Mouse (Mus musculus): ENCODE results near the gene Tbc1d22a.
A peak's percentile ranks its signal among the peaks of the same experiment; 100 is the strongest.
"Not testable (repeated sequence)": the region's sequence is repeated elsewhere in the genome, so short reads cannot be mapped to it uniquely, and the experiment has no call there.

Tbc1d22a gene

DNA sequence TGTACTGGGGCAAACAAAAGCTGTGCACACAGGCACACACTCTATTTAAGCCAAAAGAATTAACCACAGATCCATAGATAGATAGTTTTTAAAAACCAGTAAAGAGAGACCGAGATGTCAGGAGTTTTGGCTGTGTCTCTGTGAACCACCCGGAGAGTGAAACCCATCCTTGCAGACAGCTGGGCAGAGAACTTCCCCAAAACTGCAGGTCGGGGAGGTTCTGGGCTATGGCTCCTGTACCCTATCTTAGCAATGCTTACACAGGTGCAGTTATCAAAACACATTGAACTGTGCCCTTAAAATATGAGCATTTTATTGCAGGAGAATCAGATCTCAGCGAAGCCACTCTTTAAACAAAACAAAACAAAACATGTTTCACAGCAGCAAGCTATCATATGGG is 33.8 kb upstream of the Tbc1d22a start:
- no peak for DNase-seq (ENCODE audit: extremely low spot score, low spot score)

DNA sequence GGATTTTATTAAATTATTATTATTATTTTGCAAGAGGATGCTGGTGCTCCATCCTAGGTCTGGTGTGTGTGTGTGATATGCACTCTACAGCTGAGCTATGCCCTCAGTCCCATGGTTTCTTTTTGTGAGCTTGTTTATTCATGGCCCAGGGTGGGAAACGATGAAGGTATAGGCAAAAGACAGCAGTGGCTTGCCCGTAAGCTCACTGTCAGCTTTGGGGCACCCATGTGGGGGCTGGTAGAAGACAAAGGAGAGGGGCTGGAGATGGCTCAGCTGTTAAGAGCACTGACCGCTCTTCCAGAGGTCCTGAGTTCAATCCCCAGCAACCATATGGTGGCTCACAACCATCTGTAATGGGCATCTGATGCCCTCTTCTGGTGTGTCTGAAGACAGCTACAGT is 32.9 kb upstream of the Tbc1d22a start:
- DNase-seq (ENCODE audit: extremely low spot score, low spot score) = not testable (repeated sequence)

DNA sequence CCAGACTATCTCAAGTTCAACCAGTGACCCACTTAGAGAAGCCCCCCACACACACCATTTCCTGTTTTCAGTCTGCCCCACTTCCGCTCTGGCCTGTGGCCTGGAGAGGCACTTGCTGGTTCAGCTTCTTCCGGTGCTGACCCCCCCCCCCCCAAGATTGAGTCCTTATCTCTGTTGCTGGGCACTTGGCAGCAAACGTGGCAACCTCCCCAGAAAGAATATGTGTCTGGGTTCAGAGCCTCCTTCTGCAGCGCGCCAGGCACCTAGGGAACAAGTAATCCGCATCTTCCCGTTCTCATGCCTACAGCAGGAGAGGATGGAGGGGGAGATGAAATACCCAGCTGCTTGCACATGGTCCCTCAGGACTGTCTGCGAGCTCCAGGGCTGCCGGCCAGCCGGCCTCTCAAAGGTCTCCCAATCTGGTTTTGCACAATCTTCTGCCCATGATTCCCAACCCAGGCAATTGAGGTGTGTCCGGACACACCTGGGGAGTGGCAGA is 32.3 kb upstream of the Tbc1d22a start:
- no peak for DNase-seq (ENCODE audit: extremely low spot score, low spot score)

DNA sequence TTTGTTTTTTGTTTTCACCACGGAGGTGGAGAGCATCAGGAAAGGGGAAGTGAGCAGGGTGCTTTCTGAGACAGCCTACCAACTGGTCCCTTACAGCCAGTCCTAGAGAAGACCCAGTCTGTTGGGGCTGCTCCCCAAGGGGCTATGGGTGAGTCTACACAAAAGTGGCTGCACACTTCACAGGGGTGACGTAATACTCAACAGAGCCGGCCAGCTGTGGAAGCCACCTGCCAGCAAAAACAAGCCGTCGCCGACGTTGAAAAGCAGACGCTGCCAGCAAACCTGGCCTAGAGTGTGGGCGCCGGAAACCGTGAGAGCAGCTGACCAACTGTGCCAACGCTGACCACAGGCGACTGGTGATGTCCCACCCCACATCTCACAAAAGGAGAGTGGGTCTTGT is 31.6 kb upstream of the Tbc1d22a start:
- DNase-seq (ENCODE audit: extremely low spot score, low spot score) = no peak

DNA sequence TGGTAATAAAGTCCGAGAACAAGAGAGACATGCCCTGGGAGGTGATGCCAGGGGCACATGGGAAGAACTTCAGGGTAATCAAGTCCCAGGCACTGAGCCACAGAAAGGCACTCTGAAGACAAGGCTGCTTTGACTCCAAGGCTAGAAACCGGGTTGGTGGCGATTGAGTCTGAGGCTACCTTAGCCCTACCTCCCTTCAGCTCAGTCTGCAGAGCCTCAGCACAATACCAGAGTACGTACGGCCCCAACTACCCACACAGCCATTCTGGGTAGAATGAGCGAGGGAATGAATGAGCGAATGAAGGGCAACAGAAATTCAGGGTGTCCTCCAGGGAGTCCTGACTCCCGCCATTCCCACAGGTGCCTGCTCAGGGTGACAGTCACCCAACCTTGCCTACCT is 30.8 kb upstream of the Tbc1d22a start:
- no peak for DNase-seq (ENCODE audit: extremely low spot score, low spot score)

DNA sequence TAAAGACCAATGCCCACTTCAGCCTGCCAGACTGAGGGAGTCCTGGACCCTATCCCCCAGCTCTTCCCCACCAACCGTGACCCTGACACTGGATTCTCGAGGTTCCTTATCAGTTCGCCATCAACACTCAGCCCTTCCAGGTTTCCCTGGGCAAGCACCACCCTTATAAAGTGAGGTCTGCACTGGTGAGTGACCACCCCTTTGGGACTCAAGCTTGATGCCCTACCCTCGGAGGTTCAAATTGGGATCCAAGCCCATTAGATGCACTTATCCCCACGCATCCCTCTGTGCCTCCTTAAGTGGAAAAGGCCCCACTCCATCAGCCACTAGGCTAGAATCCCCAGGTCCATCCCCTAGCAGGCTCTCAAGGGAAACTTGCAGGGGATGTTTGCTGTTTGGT is 30.2 kb upstream of the Tbc1d22a start:
- no peak for DNase-seq (ENCODE audit: extremely low spot score, low spot score)

DNA sequence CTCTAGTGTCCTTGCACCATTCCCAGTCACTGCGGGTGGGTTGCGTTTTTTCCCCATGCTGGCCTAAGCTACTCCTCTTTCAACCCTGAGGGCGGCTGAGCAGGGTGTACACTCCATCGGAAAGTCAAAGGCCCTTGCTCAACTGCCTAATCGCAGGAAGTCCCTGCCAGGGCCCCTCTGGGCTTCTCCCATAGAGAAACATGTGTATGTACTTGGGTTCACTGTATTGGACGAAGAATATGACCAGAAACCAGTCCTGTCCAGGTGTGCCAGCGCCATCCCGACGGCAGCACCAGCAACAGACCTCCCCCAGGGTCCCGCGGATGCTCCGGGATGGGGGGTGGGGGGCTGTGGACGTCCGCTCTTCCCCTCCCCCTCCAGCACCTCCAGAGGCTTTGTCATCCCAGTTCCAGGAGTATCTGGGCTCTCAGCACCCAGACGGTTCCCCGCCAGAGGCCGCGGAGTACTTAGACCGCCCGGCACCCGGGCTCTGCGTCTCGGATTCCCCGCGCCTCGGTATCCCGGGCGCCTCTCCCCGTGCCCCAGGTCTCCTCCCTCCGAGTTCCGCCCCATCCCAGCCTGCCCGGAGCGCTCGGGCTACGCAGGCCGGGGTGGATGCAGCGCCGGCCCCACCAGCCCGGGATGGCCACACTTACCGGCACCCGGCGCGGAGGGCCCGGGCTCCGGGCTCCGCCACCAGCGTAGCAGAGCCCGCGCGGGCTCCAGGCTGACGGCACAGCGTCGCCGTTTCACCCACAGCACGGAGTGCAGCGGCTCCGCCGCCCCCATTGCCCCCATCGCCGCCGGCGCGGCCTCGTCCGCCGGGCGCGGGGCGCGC is 29.2 kb upstream of the Tbc1d22a start:
- DNase-seq (ENCODE audit: extremely low spot score, low spot score) = peak; percentile 80

DNA sequence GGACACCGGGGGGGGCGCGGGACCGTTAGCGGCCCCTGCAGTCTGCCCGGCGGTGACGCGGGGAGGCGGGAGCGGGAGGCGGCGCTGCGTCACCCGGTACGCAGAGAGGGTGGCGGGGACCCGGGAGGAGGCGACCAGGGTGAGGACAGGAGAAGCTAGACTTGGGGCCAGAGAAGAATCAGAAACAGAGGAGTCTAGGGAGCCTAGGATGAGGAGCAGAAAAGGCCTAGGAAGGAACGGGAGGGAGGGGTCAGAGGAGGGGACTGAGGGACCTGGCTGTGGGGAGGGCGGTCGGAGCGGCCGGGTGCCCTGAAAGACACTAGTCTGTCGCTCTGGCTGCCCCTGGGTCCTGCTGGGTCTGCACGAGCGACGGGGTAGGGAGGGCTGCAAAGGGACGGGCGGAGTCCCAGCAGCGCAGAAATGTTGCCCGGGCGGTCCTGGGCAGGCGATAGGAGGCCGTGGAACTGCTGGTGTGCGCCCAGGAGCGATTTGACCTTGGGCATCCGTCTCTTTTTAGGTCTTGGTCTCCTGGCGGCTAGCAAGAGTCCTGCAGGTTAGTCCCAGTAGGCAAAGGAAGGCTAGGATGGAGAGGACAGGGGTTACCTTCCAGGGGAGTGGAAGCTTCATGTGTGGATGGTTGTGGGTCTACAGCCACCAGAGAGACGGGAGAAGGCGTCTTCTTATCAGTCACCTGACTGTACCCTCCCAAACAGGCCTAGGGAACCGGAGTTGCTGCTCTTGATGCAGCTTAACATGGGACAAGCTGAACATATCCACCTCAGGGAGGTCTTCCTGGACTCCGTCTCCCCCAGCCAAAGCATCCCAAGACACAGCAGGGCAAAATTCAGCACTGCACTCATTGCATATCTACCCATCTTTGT is 28.3 kb upstream of the Tbc1d22a start, which contains the start of gene Cerk:
Cerk (minus strand) TSS at position 453 of the 881 bp plus-strand sequence.
- DNase-seq (ENCODE audit: extremely low spot score, low spot score) = no peak

DNA sequence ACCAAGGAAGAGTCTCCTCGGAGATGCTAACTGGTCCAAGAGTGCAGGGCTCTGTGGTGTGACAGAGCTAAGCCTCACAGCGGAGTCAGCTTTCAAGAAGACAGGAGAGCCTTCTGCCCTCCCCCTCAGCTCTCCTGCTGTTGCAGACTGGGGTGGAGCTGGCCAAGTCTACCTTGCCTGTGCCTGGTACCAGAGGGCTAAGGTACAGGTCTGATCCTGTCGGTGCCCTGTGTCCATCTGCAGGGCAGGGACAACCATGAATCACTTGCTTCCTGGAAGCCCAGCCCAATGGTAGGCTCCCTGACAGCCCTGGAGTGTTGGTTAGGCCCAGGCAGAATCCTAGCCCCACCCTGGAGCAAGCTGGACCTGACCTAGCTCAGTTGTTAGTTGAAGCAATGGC is 27.6 kb upstream of the Tbc1d22a start:
- DNase-seq (ENCODE audit: extremely low spot score, low spot score) = no peak

DNA sequence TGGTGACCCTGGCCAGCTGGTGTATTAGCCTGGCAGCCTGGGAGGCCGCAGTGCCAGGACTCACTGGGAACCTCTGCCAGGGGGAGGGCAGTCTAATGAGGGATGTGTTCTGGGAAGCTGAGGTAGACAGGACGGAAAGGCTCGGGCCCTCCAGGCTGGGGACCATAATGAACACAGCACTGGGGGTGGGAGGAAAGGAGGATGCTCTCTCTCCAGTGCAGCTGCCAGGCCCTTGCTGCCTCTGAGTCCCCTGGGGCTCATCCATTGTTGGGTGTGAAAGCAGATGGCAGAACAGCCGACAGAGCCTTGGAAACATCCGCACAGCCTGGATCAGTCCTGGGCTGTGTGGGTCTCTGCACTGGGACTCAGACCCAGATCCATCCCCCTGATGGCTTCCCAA is 26.1 kb upstream of the Tbc1d22a start:
- DNase-seq (ENCODE audit: extremely low spot score, low spot score) = no peak

DNA sequence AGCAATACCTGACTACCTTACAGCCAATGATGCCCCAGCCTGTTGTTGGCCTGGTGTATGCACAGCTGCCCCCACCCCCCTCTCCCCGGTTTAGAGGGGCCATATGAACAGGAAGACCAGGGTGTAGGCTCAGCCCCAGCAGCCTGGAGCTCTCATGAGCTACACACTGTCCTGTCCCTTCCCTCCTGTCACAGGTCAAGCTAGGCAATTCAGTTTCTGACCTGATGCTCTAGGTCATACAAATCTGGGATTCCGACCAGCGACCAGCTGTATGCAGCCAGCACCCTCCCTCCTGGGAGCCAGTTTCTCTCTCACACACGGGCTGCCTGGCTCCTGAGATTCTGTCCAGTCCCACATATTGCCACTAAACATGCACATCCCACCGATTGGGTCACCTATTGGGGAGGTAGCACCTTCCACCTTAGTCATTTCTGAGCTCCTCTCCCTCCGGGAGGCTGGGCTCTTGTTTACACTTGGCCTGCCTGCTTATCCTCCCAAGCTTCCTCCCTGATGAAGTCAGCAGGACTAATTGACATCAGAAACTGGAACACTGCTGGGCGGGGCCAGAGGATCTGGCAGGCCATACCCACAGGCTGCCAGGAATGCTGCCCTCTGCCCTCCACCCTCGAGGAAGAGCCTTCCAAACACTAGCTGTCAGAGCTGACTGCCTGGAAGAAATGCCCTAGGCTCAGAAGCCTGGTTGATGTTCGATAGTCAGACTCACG is 25.4 kb upstream of the Tbc1d22a start:
- no peak for DNase-seq (ENCODE audit: extremely low spot score, low spot score)

DNA sequence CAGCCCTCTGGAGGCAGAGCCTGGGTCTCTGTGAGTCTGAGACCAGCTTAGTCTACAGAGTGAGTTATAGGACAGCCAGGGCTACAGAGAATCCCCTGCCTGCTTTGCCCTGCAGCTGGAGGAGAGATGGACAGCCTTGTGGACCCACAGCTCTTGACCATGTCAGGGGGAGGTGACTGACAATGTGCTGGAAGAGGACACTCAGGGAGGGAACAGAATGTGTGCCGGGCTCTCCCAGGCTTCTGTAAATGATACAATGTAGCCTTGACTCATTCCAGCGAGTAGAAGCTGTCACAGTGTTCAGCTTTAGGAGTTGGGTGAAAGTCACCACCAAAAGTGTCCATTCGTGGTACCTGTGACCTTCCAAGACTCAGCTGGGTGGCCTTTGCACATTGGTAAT is 23.9 kb upstream of the Tbc1d22a start:
- DNase-seq (ENCODE audit: extremely low spot score, low spot score) = no peak

DNA sequence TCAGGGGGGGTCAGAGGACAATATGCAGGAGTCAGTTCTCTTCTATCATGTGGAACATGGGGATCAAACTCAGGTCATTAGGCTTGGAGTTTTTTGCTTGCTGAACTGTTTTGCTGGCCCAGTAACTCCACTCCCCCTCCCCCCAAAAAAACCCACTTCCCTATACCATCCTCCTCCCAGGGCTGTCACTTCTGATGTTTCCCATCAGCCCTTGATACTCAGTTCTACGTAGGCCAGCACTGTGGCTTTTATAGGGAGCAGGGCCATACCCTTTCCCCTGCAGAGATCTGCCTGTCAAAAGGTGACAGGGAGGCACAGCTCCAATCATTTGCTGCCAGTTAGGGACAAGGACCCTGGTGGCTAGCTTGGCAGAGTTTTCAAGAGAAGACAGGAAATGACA is 22.8 kb upstream of the Tbc1d22a start:
- no peak for DNase-seq (ENCODE audit: extremely low spot score, low spot score)

DNA sequence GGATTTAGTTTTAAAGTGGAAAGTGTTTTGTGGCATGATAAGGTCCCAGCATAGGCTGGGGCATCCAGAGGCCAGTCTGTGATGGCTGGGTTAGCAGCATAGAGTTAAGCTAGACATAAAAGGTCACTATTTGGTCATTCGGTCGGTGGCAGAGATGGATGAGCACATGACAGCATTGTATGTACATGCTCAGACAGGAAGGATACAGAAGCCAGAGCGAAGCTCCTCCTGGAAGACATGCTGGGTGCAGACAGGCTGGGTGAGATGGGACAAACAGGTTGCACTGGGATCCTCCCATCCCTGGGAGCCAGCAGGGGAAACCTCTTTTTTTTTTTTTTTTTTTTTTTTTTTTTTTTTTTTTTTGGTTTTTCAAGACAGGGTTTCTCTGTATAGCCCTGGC is 22.3 kb upstream of the Tbc1d22a start:
- no peak for DNase-seq (ENCODE audit: extremely low spot score, low spot score)

DNA sequence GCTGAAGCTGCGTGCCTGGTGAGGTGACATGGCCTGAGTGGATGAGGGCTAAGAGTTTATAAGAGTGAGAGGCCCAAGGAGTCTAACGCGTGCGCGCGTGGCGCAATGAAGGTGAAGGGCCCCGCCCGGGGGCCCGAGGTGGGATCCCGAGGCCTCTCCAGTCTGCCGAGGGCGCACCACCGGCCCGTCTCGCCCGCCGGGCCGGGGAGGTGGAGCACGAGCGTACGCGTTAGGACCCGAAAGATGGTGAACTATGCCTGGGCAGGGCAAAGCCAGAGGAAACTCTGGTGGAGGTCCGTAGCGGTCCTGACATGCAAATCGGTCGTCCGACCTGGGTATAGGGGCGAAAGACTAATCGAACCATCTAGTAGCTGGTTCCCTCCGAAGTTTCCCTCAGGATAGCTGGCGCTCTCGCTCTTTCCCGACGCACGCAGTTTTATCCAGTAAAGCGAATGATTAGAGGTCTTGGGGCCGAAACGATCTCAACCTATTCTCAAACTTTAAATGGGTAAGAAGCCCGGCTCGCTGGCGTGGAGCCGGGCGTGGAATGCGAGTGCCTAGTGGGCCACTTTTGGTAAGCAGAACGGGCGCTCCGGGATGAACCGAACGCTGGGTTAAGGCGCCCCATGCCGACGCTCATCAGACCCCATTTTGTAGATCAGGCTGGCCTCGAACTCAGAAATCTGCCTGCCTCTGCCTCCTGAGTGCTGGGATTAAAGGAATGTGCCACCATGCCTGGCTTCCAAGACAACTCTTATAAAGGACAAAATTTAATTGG is 19.4 kb upstream of the Tbc1d22a start:
- DNase-seq (ENCODE audit: extremely low spot score, low spot score) = not testable (repeated sequence)

DNA sequence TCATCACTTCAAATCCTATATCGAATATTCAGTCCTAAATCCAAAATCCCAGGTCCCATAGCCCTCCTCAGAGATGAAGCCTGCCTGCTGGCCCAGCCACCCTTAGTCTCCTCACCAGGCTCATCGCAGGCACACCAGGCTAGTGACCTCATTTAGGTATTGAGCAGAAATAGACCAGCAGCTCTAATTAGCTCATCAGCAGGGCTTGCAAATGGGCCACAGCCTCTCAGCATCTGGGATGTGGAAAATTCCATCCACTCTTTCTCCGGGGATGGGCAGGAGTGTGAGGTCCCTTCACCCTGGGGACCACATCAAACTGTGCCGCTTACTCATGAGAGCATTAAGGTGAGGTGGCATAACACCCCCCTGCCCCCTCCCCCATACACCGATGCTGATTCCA is 15.2 kb upstream of the Tbc1d22a start:
- DNase-seq (ENCODE audit: extremely low spot score, low spot score) = no peak

DNA sequence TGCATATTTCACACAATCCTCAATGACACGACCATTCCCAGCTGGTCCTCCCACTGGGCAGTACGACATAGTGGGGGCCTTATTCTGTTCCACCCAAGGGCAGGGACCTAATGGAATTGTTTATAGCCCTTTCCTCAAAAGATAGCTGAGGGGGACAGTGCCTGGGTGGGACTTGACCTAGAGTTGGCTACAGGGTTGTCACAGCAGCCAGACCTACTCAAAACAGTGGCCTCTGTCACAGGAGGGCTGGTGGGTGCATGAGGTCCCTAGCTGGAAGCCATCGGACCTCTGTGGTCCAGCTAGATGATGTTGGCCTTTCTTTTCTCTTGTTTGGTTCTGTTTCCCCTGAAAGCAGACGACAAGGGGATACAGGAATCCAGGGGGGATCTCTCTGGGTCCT is 14.8 kb upstream of the Tbc1d22a start:
- no peak for DNase-seq (ENCODE audit: extremely low spot score, low spot score)

DNA sequence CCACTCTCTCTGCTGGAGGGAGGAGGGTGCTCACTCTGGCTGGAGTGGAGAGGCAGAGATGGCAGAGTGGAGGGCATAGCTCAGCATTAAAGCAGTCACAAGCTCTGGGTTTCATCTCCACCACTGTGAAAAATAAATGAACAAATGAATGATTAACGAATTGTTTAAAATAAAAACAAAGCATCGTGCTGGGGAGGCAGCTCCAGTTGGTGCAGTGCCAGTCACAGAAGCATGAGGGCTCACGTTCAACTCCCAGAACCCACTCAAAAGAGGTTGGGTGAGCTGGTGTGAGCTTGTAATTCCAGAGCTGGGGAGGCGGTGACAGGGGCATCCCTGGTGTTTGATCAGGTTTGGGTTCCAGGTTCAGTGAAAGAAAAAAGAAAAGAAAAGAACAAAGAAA is 14.1 kb upstream of the Tbc1d22a start:
- DNase-seq (ENCODE audit: extremely low spot score, low spot score) = no peak

DNA sequence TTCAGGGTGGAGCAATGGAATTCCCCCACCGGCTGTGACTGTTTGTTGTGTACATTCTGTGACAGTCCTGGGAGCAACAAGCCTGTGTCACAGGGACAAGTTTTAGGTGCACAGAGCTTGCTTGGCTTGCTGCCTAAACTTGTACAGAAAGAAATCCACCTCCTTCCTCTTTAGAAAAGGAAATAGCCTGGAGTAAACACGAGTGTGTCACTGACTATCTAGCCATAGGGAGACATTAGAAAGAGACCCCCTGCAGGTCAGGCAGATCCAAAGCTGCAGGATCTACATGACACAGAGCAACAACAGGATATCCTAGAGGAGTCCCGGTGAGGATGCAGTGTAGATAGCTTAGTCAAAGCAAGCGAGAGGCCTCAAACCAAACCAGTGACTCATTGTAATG is 13.2 kb upstream of the Tbc1d22a start:
- DNase-seq (ENCODE audit: extremely low spot score, low spot score) = no peak

DNA sequence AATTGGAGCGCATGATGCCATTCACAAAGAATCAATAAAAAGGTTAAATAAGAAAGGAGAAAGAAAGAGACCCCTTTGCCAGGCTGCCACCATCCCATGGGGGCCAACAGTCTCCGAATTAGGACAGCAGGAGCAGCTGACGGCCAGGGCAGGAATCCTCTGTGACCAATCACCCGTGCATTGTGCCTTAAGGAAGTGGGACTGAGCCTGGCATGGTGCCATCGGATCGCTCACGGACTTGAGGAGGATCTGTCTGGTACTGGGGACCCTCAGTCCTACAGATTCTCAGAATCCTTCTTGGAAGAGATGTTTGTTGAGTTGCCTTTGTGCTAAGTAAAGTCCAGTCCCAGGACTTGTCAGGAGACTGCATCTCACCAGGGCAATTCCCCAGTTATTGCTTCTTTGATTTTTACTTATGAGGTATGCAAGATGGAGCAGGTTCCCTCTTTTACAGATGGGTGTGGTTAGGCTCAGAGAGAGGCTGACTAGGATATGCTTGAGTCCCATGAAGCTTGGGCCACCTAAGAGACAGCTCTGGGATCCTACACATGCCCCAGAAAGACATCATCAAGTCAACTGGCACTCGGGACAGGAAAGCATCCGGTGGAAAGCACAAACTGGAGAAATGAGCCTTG is 12.4 kb upstream of the Tbc1d22a start:
- DNase-seq (ENCODE audit: extremely low spot score, low spot score) = no peak
